Mouse (Mus musculus) left cerebral cortex, adult 9 months (tissue): ENCODE results near the gene Foxk1.

Experiments
- DNase-seq, 2 experiments: peaks; one replicate each; pipeline ENCODE4 v3.0.0; 2022; ENCODE audit warnings: low spot score in 2 of 2

Gene Foxk1

GRCm38 (mm10) chr5:142418419-142418818 lies 17.1 kb downstream of the Foxk1 start:
- no peak for DNase-seq

GRCm38 (mm10) chr5:142420317-142420716 lies 19.0 kb downstream of the Foxk1 start:
- DNase-seq, result no peak

DNA sequence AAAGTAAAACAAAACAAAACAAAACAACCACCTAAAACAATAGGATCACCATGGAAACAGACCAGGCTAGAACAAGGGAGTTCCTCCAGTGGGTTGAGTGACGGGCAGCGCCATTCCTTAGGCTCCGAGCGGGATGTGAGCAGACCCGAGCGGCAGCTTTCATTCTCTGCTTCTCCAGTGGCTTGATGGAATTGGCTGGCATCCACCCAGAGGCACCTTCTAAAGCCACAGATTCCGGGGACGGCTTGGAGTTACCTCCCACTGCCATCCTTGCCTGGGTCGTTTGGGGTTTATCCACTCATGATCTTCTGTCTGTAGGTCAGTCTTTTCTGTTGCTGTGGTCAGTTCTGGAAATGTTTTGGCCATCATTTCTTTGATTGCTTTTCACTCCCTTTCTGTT lies 19.6 kb downstream of the Foxk1 start:
- DNase-seq, result no peak

DNA sequence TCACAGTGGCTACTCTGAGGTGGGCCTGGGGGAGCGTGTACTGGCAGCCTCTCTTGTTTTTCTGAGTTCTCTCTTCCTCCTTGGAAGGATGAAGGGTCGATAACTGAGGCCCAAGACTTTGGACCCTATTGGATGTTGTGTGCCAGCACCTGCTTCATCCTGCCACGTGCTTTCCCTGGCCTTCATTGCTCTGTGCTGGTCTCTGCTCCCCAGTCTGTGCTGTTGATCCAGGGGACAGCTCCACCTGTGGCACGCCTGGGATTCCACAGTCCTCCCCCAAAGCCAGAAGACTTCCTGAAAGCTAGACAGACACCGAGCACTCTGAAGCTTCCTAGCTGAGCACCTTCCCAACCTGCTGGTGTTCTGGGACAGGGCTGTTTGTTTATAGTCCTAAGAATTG lies 20.6 kb downstream of the Foxk1 start:
- no peak for DNase-seq

- DNase-seq, result no peak
Measured at GRCm38 (mm10) chr5:142423141-142423540, 21.8 kb downstream of the Foxk1 start.

DNA sequence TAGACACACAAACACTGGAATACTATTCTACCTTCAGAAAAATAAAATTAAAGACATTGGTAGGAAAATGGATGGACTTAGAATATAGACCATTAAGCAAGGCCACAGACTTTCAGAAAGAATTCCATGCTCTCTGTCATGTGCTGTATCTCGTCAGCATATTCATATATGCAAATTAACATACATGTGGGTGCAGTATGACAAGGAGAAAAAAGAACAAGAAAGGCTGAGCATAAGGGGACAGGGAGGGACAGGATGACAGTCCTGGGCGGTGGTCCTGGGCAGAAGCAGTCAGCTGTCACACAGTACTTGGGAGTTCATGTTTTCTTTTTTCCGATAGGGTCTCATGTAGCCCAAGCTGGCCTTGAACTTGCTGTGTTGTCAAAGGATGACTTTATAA lies 22.4 kb downstream of the Foxk1 start:
- no peak for DNase-seq

DNA sequence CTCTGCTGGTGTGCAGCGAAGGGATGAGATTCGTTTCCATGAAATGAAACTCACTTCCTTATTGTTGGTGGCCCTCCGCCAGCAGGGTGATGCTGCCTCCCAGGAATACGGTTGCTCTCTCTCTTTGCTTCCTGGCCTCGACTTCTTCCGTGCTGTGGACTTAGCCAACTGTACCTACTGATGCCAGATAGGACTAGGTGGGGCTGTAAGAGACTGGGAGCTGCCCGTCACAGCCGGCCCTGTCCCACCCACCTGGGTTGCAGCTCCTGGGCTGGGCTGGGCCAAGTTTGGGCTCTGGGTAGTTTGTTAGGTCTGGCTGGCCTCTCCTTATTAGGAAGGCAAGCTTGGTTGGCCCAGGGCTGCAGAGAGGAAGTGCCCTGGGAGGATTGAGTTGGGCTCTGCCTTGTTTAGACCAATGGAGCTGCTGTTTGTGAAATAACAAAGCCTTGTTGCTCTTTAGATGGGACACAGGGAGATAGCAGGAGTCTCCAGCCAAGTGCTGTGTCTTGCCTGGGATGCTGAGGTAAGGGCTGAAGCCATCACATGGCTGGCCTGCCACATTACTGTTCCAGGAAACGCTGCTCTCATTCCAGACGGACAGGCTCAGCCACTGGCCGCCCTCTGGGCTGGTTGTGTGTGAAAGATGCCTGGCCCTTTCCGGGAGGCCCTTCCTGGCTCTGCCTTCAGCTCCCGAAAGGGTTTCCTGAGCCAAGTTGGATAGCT lies 23.5 kb downstream of the Foxk1 start:
- no peak for DNase-seq

GRCm38 (mm10) chr5:142426476-142426875 lies 25.2 kb downstream of the Foxk1 start:
- no peak for DNase-seq

DNA sequence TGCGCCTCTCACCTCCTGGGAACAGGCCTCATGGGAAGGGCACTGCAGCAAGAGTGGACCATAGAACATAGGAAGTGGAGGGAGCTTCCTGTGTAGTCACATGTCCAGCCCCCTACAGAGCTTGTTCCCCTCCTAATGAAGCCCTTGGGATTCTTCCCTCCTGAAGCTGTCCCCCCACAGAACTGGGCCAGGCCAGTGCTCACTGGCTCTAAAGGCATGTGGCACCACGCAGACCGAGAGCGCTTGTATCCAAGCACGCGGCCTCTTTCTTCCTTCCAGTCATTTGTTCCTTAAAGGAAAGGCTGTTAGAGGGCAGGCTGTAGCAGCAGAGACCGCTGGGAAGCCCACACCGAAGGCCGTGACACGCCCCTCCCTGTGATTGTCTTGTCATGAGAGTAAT lies 26.6 kb downstream of the Foxk1 start:
- no peak for DNase-seq

DNA sequence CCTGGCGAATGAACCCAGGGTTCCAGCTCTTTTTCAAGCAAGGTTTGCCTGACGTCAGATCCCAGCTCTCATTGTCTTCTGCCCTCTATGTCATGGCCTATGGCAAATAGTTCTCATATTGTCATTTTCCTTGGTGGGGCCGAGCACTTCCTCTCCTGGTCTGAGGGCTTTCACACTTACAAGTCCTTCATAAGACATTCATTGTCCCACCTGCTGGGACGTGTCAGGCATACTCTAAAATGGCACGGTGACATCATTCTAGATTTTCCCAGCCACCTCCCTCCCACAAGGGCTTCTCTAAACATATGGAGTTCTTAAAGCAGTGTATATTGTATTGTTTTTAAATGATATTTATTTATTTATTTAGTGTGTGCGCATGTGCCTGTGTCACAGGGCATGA lies 27.4 kb downstream of the Foxk1 start:
- DNase-seq, result no peak

DNA sequence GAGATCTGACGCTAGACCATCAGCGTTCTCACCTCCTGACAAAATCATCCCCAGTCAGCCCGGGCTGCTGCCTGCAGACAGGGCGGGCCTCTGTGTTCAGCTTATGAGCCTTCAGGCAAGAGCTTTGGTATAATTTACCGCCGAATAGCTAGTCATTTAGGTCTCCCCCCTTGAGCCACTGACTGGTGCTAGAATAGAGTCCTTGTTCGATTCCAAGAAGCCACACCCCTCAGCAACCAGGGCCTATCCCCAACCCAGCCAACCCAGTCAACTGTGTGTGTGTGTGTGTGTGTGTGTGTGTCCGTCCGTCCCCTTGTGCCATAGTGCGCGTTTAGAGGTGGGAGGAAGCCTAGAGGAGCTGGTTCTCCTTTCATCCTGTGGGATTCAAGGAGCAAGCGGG lies 29.7 kb downstream of the Foxk1 start:
- no peak for DNase-seq

- no peak for DNase-seq
Measured at GRCm38 (mm10) chr5:142431811-142432434, 30.6 kb downstream of the Foxk1 start.

DNA sequence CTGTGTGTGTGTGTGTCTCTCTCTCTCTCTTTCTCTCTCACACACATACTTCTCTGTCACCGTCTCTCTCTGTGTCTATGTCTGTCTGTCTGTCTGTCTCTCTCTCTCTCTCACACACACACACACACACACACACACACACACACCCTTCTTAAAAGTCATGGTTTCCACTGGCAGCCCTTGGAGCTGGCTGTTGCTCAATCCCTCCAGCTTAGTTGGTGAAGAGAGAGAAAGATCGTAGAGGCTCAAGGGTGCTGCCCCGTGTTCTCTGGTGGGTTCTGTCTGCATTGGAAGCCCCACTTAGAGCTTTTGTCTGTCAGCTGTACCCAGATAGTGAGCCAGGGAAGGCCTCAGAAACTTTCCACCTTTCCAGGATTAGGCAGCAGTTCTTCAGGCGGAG lies 31.4 kb downstream of the Foxk1 start:
- DNase-seq, result no peak

- DNase-seq, result peak; percentile 68 to 77
Measured at GRCm38 (mm10) chr5:142434052-142434451, 32.8 kb downstream of the Foxk1 start.

- DNase-seq, result no peak
Measured at GRCm38 (mm10) chr5:142435736-142436135, 34.4 kb downstream of the Foxk1 start.

DNA sequence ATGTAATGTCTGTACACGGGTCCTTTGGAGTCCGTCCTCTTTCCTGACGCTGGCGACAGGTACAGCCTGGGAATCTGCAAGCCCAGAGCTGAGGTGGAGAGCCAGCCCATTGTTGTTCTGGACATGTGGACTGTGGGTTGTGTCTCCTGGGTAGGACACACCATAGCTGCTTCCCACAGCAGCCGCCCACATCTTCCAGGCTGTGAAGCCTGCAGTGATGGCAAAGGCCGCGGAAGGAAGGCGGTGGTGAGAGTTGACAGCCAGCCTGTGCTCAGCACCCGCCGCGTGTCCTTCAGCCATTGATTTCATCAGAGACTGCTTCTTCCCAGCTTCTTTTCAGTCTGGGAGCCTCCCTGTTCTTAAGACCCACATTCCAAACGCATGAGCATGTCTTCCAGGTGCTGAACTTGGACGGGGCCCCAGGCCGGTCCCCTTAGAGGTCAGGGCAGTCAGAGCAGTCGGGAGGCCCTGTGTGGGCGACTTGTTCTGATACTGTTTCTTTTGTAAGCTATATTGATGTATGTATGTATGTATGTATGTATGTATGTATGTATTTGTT lies 37.2 kb downstream of the Foxk1 start:
- peak in 1 of 2 experiments; percentile 73 for DNase-seq

GRCm38 (mm10) chr5:142439911-142440432 lies 38.7 kb downstream of the Foxk1 start:
- no peak for DNase-seq

DNA sequence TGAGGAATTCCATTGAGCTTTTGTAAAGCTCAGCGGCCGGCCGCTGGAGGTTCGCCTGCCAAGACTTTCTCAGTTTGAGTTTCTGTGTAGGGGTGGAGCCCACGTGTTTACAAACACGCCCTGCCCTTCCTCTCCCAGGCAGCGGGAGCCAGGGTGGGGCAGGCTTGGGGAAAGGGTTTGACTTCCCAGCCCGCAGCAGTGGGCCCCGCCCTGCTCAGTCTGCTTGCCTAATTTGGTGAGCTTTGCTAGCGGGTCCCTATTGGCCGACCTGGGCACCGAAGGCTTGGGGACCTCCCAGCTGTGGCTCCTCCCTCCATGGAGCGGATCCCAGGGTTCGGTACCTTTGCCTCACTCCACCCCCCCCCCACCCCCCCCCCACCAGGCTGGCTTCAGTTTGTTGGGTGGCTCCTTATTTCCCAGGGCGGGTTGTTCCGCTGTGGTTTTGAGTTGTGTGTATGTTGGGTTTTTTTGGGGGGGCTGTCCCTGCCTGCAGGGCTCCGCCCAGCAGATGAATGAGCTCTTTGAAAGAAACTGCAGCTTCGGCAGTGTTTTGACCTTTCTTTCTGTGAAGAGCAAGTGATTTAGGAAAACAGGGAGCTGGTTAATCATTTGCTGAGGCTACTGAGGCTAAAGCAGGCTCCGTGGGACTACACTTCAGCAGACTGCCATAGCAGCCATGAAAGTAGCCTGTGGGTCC lies 39.3 kb downstream of the Foxk1 start:
- DNase-seq, result peak in 1 of 2 experiments; percentile 68

- no peak for DNase-seq
Measured at GRCm38 (mm10) chr5:142441332-142442044, 40.2 kb downstream of the Foxk1 start.

GRCm38 (mm10) chr5:142442045-142442440 lies 40.7 kb downstream of the Foxk1 start:
- no peak for DNase-seq

GRCm38 (mm10) chr5:142443514-142443913 lies 42.2 kb downstream of the Foxk1 start:
- DNase-seq, result no peak

DNA sequence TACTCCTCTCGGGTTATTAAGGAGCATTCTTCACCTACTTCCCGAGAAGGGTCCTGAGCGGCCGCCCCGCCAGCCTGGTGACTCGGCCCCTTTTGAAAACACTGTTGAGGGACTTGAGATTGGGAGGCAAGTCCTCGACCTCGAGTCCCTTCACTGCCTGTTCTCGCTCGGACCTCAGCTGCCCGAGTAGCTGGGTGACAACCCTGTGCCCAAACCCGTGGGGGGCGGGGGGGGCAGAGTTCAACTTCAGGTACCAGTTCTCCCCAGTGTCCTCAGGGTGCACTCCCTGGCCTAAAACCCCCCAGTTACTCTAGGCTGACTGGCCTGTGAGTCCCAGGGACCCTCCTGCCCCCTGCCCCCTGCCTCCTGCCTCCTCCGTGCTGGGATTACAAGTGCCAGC lies 42.7 kb downstream of the Foxk1 start:
- DNase-seq, result no peak
